Mouse (Mus musculus) liver, embryonic 13.5 days (tissue): ENCODE data around the gene Gm21119. TPM values are rescaled to one million over a fixed set of nuclear protein-coding genes. Genes with fewer than 3 reads are reported as not detected.
"Not testable (repeated sequence)": the region's sequence is repeated elsewhere in the genome, so short reads cannot be mapped to it uniquely, and the experiment has no call there.

Source experiments
- ATAC-seq: fragments of 200-750 bp; cut with Nextera tagmentation; 2 replicates; pipeline ENCODE4 v1.8.0; 2017; ENCODE audit warnings: low read depth, mild to moderate bottlenecking, moderate number of reproducible peaks, moderate library complexity
- DNase-seq: peaks from one replicate; pipeline ENCODE4 v3.0.0; 2022
- H3K27ac ChIP-seq: fragments of 300-500 bp; sonication (generic); 2 replicates; pipeline ENCODE4 v1.5.1; 2015; ENCODE audit warnings: moderate library complexity, mild to moderate bottlenecking, inconsistent platforms
- H3K27me3 ChIP-seq: fragments of 300-500 bp; sonication (generic); 2 replicates; pipeline ENCODE4 v1.6.1; 2015; ENCODE audit warnings: mild to moderate bottlenecking, inconsistent platforms
- H3K36me3 ChIP-seq: fragments of 300-500 bp; sonication (generic); 2 replicates; pipeline ENCODE4 v1.6.1; 2015; ENCODE audit warnings: mild to moderate bottlenecking, inconsistent platforms
- H3K4me1 ChIP-seq: fragments of 300-500 bp; sonication (generic); replicated peaks from 2 replicates; pipeline ENCODE4 v1.6.1; 2015; ENCODE audit warnings: inconsistent platforms
- H3K4me2 ChIP-seq: fragments of 300-500 bp; sonication (generic); 2 replicates; pipeline ENCODE4 v1.6.1; 2015; ENCODE audit warnings: inconsistent platforms, mild to moderate bottlenecking, moderate library complexity
- H3K4me3 ChIP-seq: fragments of 300-500 bp; sonication (generic); replicated peaks from 2 replicates; pipeline ENCODE4 v1.5.1; 2015; ENCODE audit warnings: mild to moderate bottlenecking, inconsistent platforms
- H3K9ac ChIP-seq: fragments of 300-500 bp; sonication (generic); 2 replicates; pipeline ENCODE4 v1.6.1; 2015; ENCODE audit warnings: mild to moderate bottlenecking, inconsistent platforms
- H3K9me3 ChIP-seq: fragments of 300-500 bp; sonication (generic); replicated peaks from 2 replicates; pipeline ENCODE4 v1.6.1; 2016; ENCODE audit warnings: inconsistent platforms
- WGBS: fragments of 180-500 bp; shearing (Covaris S2); methylation state at CpG from one replicate; pipeline ENCODE4 v1.1.7; 2015; ENCODE audit not compliant: insufficient replicate concordance; 5-methylcytosine and 5-hydroxymethylcytosine counted together
- polyA plus RNA-seq: library from polyadenylated mRNA; unstranded; fragments of >200 nt; fragmentation: Nextera tagmentation; extraction: Ambion mirVana; gene quantifications from 2 replicates; pipeline ENCODE4 v1.2.1, GENCODE M21; 2015

The Gm21119 gene
- polyA plus RNA-seq, 1 experiment from 2014 or later = not detected

DNA sequence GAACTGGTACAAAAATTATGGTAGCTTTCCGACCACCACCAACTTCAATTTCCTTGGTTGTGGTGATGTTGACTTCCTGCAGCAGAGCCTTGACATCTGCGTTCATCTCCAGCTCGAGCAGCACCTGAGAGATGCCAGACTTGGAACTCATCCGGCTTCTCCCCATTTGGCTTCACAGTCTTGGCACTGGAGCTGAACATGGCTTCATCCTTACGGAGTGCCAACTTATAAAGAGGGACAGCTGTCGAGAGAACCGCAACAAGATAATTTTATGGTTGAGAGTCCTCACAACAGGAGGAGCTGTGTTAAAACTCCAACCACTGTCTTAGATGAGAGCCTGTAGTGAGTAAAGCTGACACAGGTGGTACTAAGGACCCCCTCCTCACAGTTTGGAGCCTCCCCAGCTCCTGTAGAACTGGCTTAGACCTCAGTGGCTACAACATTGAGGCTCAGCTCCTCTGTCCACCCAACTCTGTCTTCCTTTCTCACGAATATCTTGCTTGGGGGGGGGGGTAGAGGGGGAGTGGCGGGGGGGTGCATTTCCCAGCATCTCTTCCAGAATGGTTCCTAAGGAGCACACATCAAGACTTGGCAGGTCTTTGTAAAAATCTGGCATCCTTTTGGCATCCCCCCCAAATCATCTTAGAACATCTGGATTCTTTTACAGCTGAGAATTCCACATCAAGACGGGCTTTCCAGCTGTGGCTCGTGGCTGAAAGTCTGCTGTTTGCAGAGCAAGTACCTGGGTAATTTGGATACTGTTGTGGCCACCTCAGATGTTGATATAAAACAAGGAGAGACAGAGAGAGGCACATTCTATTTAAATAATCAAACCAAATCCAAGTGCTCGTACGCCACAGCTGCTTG is 17.6 kb upstream of the Gm21119 start:
- DNase-seq, H3K9ac ChIP-seq: not testable (repeated sequence)
- WGBS = 62% methylated on average over 10 of the region's 13 CpGs

GRCm38 (mm10) chr8:20598300-20599170 is 16.2 kb upstream of the Gm21119 start:
- not testable (repeated sequence) for DNase-seq, H3K4me2 ChIP-seq, H3K9me3 ChIP-seq, H3K4me3 ChIP-seq, H3K4me1 ChIP-seq, H3K9ac ChIP-seq, H3K36me3 ChIP-seq, H3K27ac ChIP-seq, H3K27me3 ChIP-seq
- ATAC-seq = 0 out of 2 replicates have a peak, but pooled peaks have one; percentile 47
- 56% methylated on average over 9 of the region's 10 CpGs for WGBS

More for the DNA sequence above, 17.6 kb upstream of the Gm21119 start:
- H3K4me1 ChIP-seq, H3K9me3 ChIP-seq, H3K4me3 ChIP-seq, H3K27me3 ChIP-seq, H3K4me2 ChIP-seq, H3K36me3 ChIP-seq, H3K27ac ChIP-seq: not testable (repeated sequence)
- peak; percentile 53; the same call in 1 of the 2 replicates for ATAC-seq

GRCm38 (mm10) chr8:20599350-20599749 is 15.4 kb upstream of the Gm21119 start:
- H3K4me2 ChIP-seq, DNase-seq, H3K27ac ChIP-seq, H3K9me3 ChIP-seq, H3K36me3 ChIP-seq, H3K9ac ChIP-seq, H3K4me1 ChIP-seq, H3K27me3 ChIP-seq, H3K4me3 ChIP-seq, ATAC-seq: not testable (repeated sequence)
- 67% methylated on average over 4 of the region's 6 CpGs for WGBS

DNA sequence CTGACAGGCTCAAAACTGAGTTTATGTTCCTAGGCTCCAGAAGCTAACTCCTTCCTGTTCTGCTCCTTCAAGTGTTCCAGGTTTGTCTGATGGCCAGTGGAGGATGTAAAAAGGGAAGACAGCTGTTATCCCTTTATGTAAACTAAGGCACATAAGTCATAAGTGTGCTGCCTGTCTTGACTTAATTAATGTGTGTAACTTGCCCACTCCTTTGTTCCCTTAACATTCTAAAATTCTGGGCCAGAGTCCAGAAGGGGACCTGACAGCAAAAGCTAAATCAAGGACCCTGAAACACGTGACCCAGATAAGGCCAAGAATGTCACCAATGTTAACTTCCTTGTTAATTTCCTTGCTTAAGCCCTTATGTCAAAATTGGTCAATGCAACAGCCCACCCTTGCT is 3.9 kb upstream of the Gm21119 start:
- not testable (repeated sequence) for H3K9me3 ChIP-seq, H3K4me2 ChIP-seq, H3K4me3 ChIP-seq, H3K36me3 ChIP-seq, ATAC-seq, H3K27me3 ChIP-seq, H3K4me1 ChIP-seq, H3K27ac ChIP-seq, H3K9ac ChIP-seq, DNase-seq
- 30% methylated on average over 1 of the region's 1 CpGs for WGBS

- not testable (repeated sequence) for H3K36me3 ChIP-seq, H3K9me3 ChIP-seq, H3K9ac ChIP-seq, H3K27me3 ChIP-seq, H3K4me3 ChIP-seq, H3K27ac ChIP-seq, H3K4me2 ChIP-seq, ATAC-seq, H3K4me1 ChIP-seq, DNase-seq
Observed at GRCm38 (mm10) chr8:20612721-20613120, 2.0 kb upstream of the Gm21119 start.

- not testable (repeated sequence) for H3K36me3 ChIP-seq, DNase-seq, H3K27me3 ChIP-seq, H3K4me1 ChIP-seq, H3K4me2 ChIP-seq, H3K4me3 ChIP-seq, H3K27ac ChIP-seq, H3K9me3 ChIP-seq, H3K9ac ChIP-seq, ATAC-seq
- 32% methylated on average over 1 of the region's 1 CpGs for WGBS
Observed at GRCm38 (mm10) chr8:20630766-20631165, 16.0 kb downstream of the Gm21119 start.

DNA sequence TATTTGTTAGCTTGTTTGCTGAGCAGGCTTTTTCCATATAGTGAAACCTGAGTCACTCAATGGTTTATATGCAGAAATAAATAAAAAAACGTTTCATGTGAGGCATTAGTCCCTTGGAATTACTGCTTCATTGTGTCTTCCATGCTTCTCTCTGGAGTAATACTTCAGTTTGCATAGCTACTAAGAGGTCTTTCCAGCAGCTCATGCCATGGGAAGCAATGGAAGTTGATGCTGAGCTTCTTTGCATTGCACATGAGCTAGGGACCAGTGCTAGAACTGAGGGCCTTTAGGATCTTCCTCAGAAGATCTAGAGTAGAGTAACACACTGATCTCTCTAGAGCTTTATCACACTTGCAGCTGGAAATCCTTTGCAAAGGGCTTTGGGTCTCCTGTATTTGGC is 23.2 kb downstream of the Gm21119 start:
- not testable (repeated sequence) for H3K27me3 ChIP-seq, H3K4me3 ChIP-seq, DNase-seq, H3K9me3 ChIP-seq, H3K4me1 ChIP-seq, H3K4me2 ChIP-seq, H3K27ac ChIP-seq, H3K9ac ChIP-seq, H3K36me3 ChIP-seq, ATAC-seq
- WGBS = 15% methylated on average over 1 of the region's 1 CpGs

GRCm38 (mm10) chr8:20643536-20643935 is 28.8 kb downstream of the Gm21119 start:
- H3K4me1 ChIP-seq, H3K4me3 ChIP-seq, H3K27me3 ChIP-seq, H3K4me2 ChIP-seq, H3K9me3 ChIP-seq, H3K9ac ChIP-seq, ATAC-seq, H3K27ac ChIP-seq, H3K36me3 ChIP-seq, DNase-seq: not testable (repeated sequence)
- WGBS = no CpG with 5 or more reads among the region's 1 CpGs

DNA sequence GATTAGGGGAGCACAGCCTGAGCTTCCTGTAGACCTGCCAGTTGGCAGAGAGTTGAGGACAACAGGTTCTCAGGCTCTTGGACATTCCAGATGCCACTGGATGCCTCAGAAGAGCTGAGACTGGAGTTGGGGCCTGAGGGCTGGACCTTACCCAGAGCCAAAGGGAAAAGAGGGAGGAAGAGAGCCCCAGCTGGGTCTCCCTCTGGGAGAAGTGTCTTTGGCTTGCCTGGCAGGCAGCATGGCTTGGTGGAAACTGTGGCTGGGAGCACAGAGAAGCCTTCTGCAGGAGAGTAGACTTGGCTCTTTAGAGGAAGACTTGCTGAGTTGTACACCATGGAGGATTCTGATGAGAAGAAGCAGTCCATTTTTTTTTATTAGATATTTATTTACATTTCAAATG is 38.3 kb downstream of the Gm21119 start:
- ATAC-seq, H3K4me3 ChIP-seq, DNase-seq, H3K36me3 ChIP-seq, H3K4me1 ChIP-seq, H3K4me2 ChIP-seq, H3K27me3 ChIP-seq, H3K9ac ChIP-seq, H3K9me3 ChIP-seq, H3K27ac ChIP-seq: not testable (repeated sequence)

- H3K9me3 ChIP-seq, H3K27ac ChIP-seq, H3K4me2 ChIP-seq, H3K27me3 ChIP-seq, DNase-seq, H3K36me3 ChIP-seq, ATAC-seq, H3K4me3 ChIP-seq, H3K9ac ChIP-seq, H3K4me1 ChIP-seq: not testable (repeated sequence)
Observed at GRCm38 (mm10) chr8:20678418-20678817, 63.7 kb downstream of the Gm21119 start.
